Mouse (Mus musculus) midbrain, embryonic 15.5 days (tissue): ENCODE measurements around the gene Aloxe3. TPM values are rescaled to one million over a fixed set of nuclear protein-coding genes. Genes with fewer than 3 reads are reported as not detected.

ENCODE experiments used
- ATAC-seq: fragments of 200-750 bp; cut with Nextera tagmentation; replicated peaks from 2 replicates; pipeline ENCODE4 v1.8.0; 2017; ENCODE audit warnings: moderate TSS enrichment
- H3K27ac ChIP-seq: fragments of 300-500 bp; sonication (generic); 2 replicates; pipeline ENCODE4 v1.5.1; 2015; ENCODE audit warnings: mild to moderate bottlenecking, inconsistent platforms
- H3K27me3 ChIP-seq: fragments of 300-500 bp; sonication (generic); replicated peaks from 2 replicates; pipeline ENCODE4 v1.6.1; 2015; ENCODE audit warnings: inconsistent platforms
- H3K36me3 ChIP-seq: fragments of 300-500 bp; sonication (generic); replicated peaks from 2 replicates; pipeline ENCODE4 v1.6.1; 2015; ENCODE audit warnings: inconsistent platforms
- H3K4me1 ChIP-seq: fragments of 300-500 bp; sonication (generic); 2 replicates; pipeline ENCODE4 v1.6.1; 2015; ENCODE audit warnings: inconsistent platforms
- H3K4me2 ChIP-seq: fragments of 300-500 bp; sonication (generic); 2 replicates; pipeline ENCODE4 v1.6.1; 2015; ENCODE audit warnings: inconsistent platforms, mild to moderate bottlenecking, moderate library complexity
- H3K4me3 ChIP-seq: fragments of 300-500 bp; sonication (generic); 2 replicates; pipeline ENCODE4 v1.5.1; 2015; ENCODE audit warnings: mild to moderate bottlenecking, inconsistent platforms
- H3K9ac ChIP-seq: fragments of 300-500 bp; sonication (generic); 2 replicates; pipeline ENCODE4 v1.6.1; 2015; ENCODE audit warnings: mild to moderate bottlenecking, inconsistent platforms
- H3K9me3 ChIP-seq: fragments of 300-500 bp; sonication (generic); 2 replicates; pipeline ENCODE4 v1.6.1; 2016; ENCODE audit warnings: inconsistent platforms
- WGBS: fragments of 180-500 bp; shearing (Covaris S2); methylation state at CpG from one replicate; pipeline ENCODE4 v1.1.7; 2015; ENCODE audit warnings: mixed read lengths; 5-methylcytosine and 5-hydroxymethylcytosine counted together
- polyA plus RNA-seq: library from polyadenylated mRNA; unstranded; fragments of >200 nt; fragmentation: Nextera tagmentation; extraction: Ambion mirVana; gene quantifications from 2 replicates; pipeline ENCODE4 v1.2.1, GENCODE M21; 2015

Aloxe3 gene
- polyA plus RNA-seq, 1 experiment from 2014 or later = 8.0 TPM

- 59% methylated on average over 4 of the region's 4 CpGs for WGBS
- H3K9me3 ChIP-seq = no peaks in the 10 kb centered on the region
- H3K4me3 ChIP-seq = 0 out of 2 replicates have a peak overlapping the region, but pooled peaks have one; percentile 38
- H3K27me3 ChIP-seq = no peaks in the 10 kb centered on the region
- ATAC-seq = no peak
- peak overlapping the region; percentile 53 for H3K4me2 ChIP-seq
- peaks cover 11% of the 10 kb centered on the region for H3K36me3 ChIP-seq
- H3K9ac ChIP-seq = no peak overlapping the region
- H3K4me1 ChIP-seq = peaks cover 10% of the 10 kb centered on the region
- H3K27ac ChIP-seq = no peak overlapping the region
Observed at GRCm38 (mm10) chr11:69111865-69112264, 13.8 kb upstream of the Aloxe3 start.

GRCm38 (mm10) chr11:69114018-69114417 is 11.7 kb upstream of the Aloxe3 start:
- Histone ChIP-seq H3K4me2 (no peak overlapping the region), H3K9ac (no peak overlapping the region), H3K4me1 (peaks cover 25% of the 10 kb centered on the region), H3K9me3 (no peaks in the 10 kb centered on the region), H3K4me3 (no peak overlapping the region), H3K36me3 (peaks cover 6% of the 10 kb centered on the region), H3K27ac (no peak overlapping the region), H3K27me3 (no peaks in the 10 kb centered on the region)
- WGBS = 69% methylated on average over 3 of the region's 3 CpGs
- ATAC-seq = no peak

- H3K27ac ChIP-seq = no peak overlapping the region
- H3K27me3 ChIP-seq = no peaks in the 10 kb centered on the region
- 81% methylated on average over 3 of the region's 3 CpGs for WGBS
- H3K9ac ChIP-seq = no peak overlapping the region
- H3K4me1 ChIP-seq = peaks cover 31% of the 10 kb centered on the region
- H3K36me3 ChIP-seq = no peaks in the 10 kb centered on the region
- no peak for ATAC-seq
- no peaks in the 10 kb centered on the region for H3K9me3 ChIP-seq
- no peak overlapping the region for H3K4me2 ChIP-seq
- no peak overlapping the region for H3K4me3 ChIP-seq
Observed at GRCm38 (mm10) chr11:69114621-69115020, 11.1 kb upstream of the Aloxe3 start.

GRCm38 (mm10) chr11:69116843-69117242 is 8.9 kb upstream of the Aloxe3 start:
- Histone ChIP-seq H3K9me3 (no peaks in the 10 kb centered on the region), H3K4me1 (peaks cover 47% of the 10 kb centered on the region), H3K4me3 (peak overlapping the region; percentile 53), H3K36me3 (no peaks in the 10 kb centered on the region), H3K9ac (no peak overlapping the region; the same call in 1 of the 2 replicates), H3K27ac (no peak overlapping the region), H3K27me3 (peaks cover 11% of the 10 kb centered on the region), H3K4me2 (peak overlapping the region; percentile 88)
- 47% methylated on average over 5 of the region's 5 CpGs for WGBS
- no peak for ATAC-seq

GRCm38 (mm10) chr11:69117737-69118695 is 7.7 kb upstream of the Aloxe3 start:
- Histone ChIP-seq H3K9ac (peak overlapping the region; percentile 48), H3K27me3 (peaks cover 11% of the 10 kb centered on the region), H3K9me3 (no peaks in the 10 kb centered on the region), H3K4me1 (peaks cover 50% of the 10 kb centered on the region), H3K36me3 (no peaks in the 10 kb centered on the region), H3K4me2 (peak overlapping the region; percentile 88), H3K27ac (peak overlapping the region; percentile 48), H3K4me3 (peak overlapping the region; percentile 53)
- under 1% methylated on average over 45 of the region's 45 CpGs for WGBS
- no peak for ATAC-seq

- peaks cover 53% of the 10 kb centered on the region for H3K4me1 ChIP-seq
- peak overlapping the region; percentile 53 for H3K4me3 ChIP-seq
- peaks cover 11% of the 10 kb centered on the region for H3K27me3 ChIP-seq
- no peaks in the 10 kb centered on the region for H3K36me3 ChIP-seq
- 0 out of 2 replicates have a peak overlapping the region, but pooled peaks have one; percentile 21 for H3K9ac ChIP-seq
- no peaks in the 10 kb centered on the region for H3K9me3 ChIP-seq
- no peak overlapping the region for H3K27ac ChIP-seq
- ATAC-seq = peak; percentile 17; the same call in 1 of the 2 replicates
- peak overlapping the region; percentile 88 for H3K4me2 ChIP-seq
- WGBS = under 1% methylated on average over 15 of the region's 15 CpGs
Observed at GRCm38 (mm10) chr11:69118765-69119164, 6.9 kb upstream of the Aloxe3 start.

- H3K4me2 ChIP-seq = peak overlapping the region; percentile 88
- H3K4me3 ChIP-seq = peak overlapping the region; percentile 67; the same call in 1 of the 2 replicates
- peaks cover 11% of the 10 kb centered on the region for H3K27me3 ChIP-seq
- 34% methylated on average over 14 of the region's 14 CpGs for WGBS
- H3K9me3 ChIP-seq = no peaks in the 10 kb centered on the region
- no peak for ATAC-seq
- peaks cover 53% of the 10 kb centered on the region for H3K4me1 ChIP-seq
- H3K36me3 ChIP-seq = no peaks in the 10 kb centered on the region
- H3K9ac ChIP-seq = no peak overlapping the region
- H3K27ac ChIP-seq = no peak overlapping the region
Observed at GRCm38 (mm10) chr11:69119446-69120155, 6.1 kb upstream of the Aloxe3 start.

GRCm38 (mm10) chr11:69120221-69121000 is 5.3 kb upstream of the Aloxe3 start, which contains the start of gene Hes7:
Gene Hes7, plus strand, starts transcription at chr11:69120404.
- no peaks in the 10 kb centered on the region for H3K9me3 ChIP-seq
- 3% methylated on average over 27 of the region's 27 CpGs for WGBS
- no peak for ATAC-seq
- H3K4me1 ChIP-seq = peaks cover 53% of the 10 kb centered on the region
- H3K36me3 ChIP-seq = no peaks in the 10 kb centered on the region
- peak within 1 kb of the TSS; percentile 60 for H3K9ac ChIP-seq
- H3K27ac ChIP-seq = no peak within 1 kb of the TSS
- H3K4me3 ChIP-seq = peak within 1 kb of the TSS; percentile 67
- H3K4me2 ChIP-seq = peak within 1 kb of the TSS; percentile 88
- H3K27me3 ChIP-seq = peaks cover 11% of the 10 kb centered on the region

GRCm38 (mm10) chr11:69121001-69121740 is 4.5 kb upstream of the Aloxe3 start:
- Histone ChIP-seq H3K36me3 (no peaks in the 10 kb centered on the region), H3K9ac (peak overlapping the region; percentile 60), H3K4me3 (peak overlapping the region; percentile 67), H3K27me3 (peaks cover 11% of the 10 kb centered on the region), H3K4me1 (peaks cover 59% of the 10 kb centered on the region), H3K9me3 (no peaks in the 10 kb centered on the region), H3K27ac (no peak overlapping the region), H3K4me2 (peak overlapping the region; percentile 88)
- under 1% methylated on average over 33 of the region's 33 CpGs for WGBS
- no peak for ATAC-seq

GRCm38 (mm10) chr11:69121741-69122335 is 3.9 kb upstream of the Aloxe3 start:
- WGBS = 1% methylated on average over 31 of the region's 32 CpGs
- no peak for ATAC-seq
- Histone ChIP-seq H3K4me3 (peak overlapping the region; percentile 67), H3K36me3 (no peaks in the 10 kb centered on the region), H3K27ac (peak overlapping the region; percentile 68; the same call in 1 of the 2 replicates), H3K4me1 (peaks cover 60% of the 10 kb centered on the region), H3K4me2 (peak overlapping the region; percentile 88), H3K9me3 (no peaks in the 10 kb centered on the region), H3K9ac (peak overlapping the region; percentile 60), H3K27me3 (peaks cover 11% of the 10 kb centered on the region)
